Comparison of ENCODE assay signal across 21 mouse cellular contexts in genomic region chr9:73137341-73137886, GRCm38 (mm10). TPM values are rescaled to one million over a fixed set of nuclear protein-coding genes. Genes with fewer than 3 reads are reported as not detected.
A peak's percentile ranks its signal among the peaks of the same experiment; 100 is the strongest.
DNase-seq lines count a peak whose midpoint lies in the region; ATAC-seq and TF ChIP-seq lines count a peak whose summit lies in the region.
"Had no signal": no experiment of that assay in that cellular context is flagged by ENCODE, and none has a peak within 500 bp of the region (broad histone marks: within the 10 kb centered on the region; RNA-seq: fewer than 3 reads in every experiment).

No protein-coding gene starts in this region.

- no peak for TF ChIP-seq POLR2A in limb, embryonic 14.5 days (IDR thresholded peaks at IDR 0.05; ENCODE audit: borderline replicate concordance, extremely low read depth, insufficient read depth, insufficient read length)

- DNase-seq in limb, embryonic 11.5 days (ENCODE audit: low spot score) = no peak
- no peak for DNase-seq in limb, embryonic 10.5 days (ENCODE audit: low spot score)
- peak; percentile 34 for DNase-seq in embryo, embryonic 10.5 days (ENCODE audit: low spot score)
- DNase-seq in embryo, embryonic 9.5 days (ENCODE audit: extremely low spot score) = peak; percentile 19
- DNase-seq in limb, embryonic 14.5 days (ENCODE audit: low spot score) = no peak
- no peak for DNase-seq in frontal cortex, postnatal 25 days (ENCODE audit: low spot score in 2 of 2)
- DNase-seq in layer of hippocampus, adult 9-11 months = no peak
- DNase-seq: adrenal gland, adult 2 months; adrenal gland, postnatal 25 days; cerebellum, adult 18-20 months; cerebellum, postnatal 10 days; forebrain, postnatal 0 days; gastrocnemius, postnatal 36 days; heart, adult 11 months; heart, postnatal 10 days; heart, postnatal 4 days had no signal

- no peaks in the 10 kb centered on the region for H3K27me3 ChIP-seq in limb, embryonic 11.5 days (ENCODE audit: control insufficient read depth, insufficient read depth, low read length)
- no peaks in the 10 kb centered on the region for H3K27me3 ChIP-seq in limb, embryonic 10.5 days (ENCODE audit: low read depth, poor library complexity, severe bottlenecking)
- no peaks in the 10 kb centered on the region for H3K27me3 ChIP-seq in limb, embryonic 14.5 days (ENCODE audit: control insufficient read depth, insufficient read depth, low read length)
- H3K27me3 ChIP-seq: embryonic facial prominence, embryonic 13.5 days; forebrain, embryonic 13.5 days; hindbrain, embryonic 13.5 days had no signal

- H3K9me3 ChIP-seq in limb, embryonic 11.5 days (ENCODE audit: control insufficient read depth, low read length) = no peaks in the 10 kb centered on the region
- H3K9me3 ChIP-seq in limb, embryonic 10.5 days (replicated peaks) = no peaks in the 10 kb centered on the region
- no peaks in the 10 kb centered on the region for H3K9me3 ChIP-seq in limb, embryonic 14.5 days (ENCODE audit: control insufficient read depth, low read length)
- H3K9me3 ChIP-seq: embryonic facial prominence, embryonic 13.5 days; forebrain, embryonic 13.5 days; hindbrain, embryonic 13.5 days had no signal

- H3K4me1 ChIP-seq in limb, embryonic 11.5 days (ENCODE audit: control insufficient read depth, insufficient read depth, low read length) = no peaks in the 10 kb centered on the region; the same call in 1 of the 2 replicates
- peaks cover 5% of the 10 kb centered on the region; the same call in 1 of the 2 replicates for H3K4me1 ChIP-seq in limb, embryonic 10.5 days
- H3K4me1 ChIP-seq in limb, embryonic 14.5 days (ENCODE audit: control insufficient read depth, insufficient read depth, low read length) = no peaks in the 10 kb centered on the region
- H3K4me1 ChIP-seq: embryonic facial prominence, embryonic 13.5 days; forebrain, embryonic 13.5 days; hindbrain, embryonic 13.5 days had no signal

- H3K27ac ChIP-seq in limb, embryonic 11.5 days (replicated peaks; ENCODE audit: low read depth, low read length) = no peak overlapping the region
- no peak overlapping the region for H3K27ac ChIP-seq in limb, embryonic 10.5 days
- no peak overlapping the region for H3K27ac ChIP-seq in limb, embryonic 14.5 days (replicated peaks; ENCODE audit: low read depth, low read length)
- H3K27ac ChIP-seq: embryonic facial prominence, embryonic 13.5 days; forebrain, embryonic 13.5 days; hindbrain, embryonic 13.5 days had no signal

- 53% methylated on average over 11 of the region's 11 CpGs for WGBS in limb, embryonic 11.5 days
- WGBS in limb, embryonic 10.5 days = 56% methylated on average over 11 of the region's 11 CpGs
- WGBS in limb, embryonic 14.5 days = 56% methylated on average over 11 of the region's 11 CpGs

- no peak overlapping the region for H3K9ac ChIP-seq in limb, embryonic 11.5 days (ENCODE audit: low read length)
- H3K9ac ChIP-seq in limb, embryonic 14.5 days (ENCODE audit: low read depth, low read length, severe bottlenecking) = no peak overlapping the region
- H3K9ac ChIP-seq: embryonic facial prominence, embryonic 13.5 days; forebrain, embryonic 13.5 days; forebrain, postnatal 0 days; hindbrain, embryonic 13.5 days had no signal

- 0 out of 2 replicates have a peak, but pooled peaks have one; percentile 21 for ATAC-seq in limb, embryonic 11.5 days (ENCODE audit: insufficient number of reproducible peaks, low FRiP score, low TSS enrichment, low read depth)
- 0 out of 2 replicates have a peak, but pooled peaks have one; percentile 26 for ATAC-seq in limb, embryonic 14.5 days (ENCODE audit: low FRiP score, low read depth)
- ATAC-seq in frontal cortex, adult (ENCODE audit: low TSS enrichment) = no peak
- ATAC-seq: forebrain, embryonic 13.5 days; forebrain, postnatal 0 days had no signal

- H3K36me3 ChIP-seq in limb, embryonic 11.5 days (ENCODE audit: control insufficient read depth, insufficient read depth, low read length) = no peaks in the 10 kb centered on the region
- no peaks in the 10 kb centered on the region for H3K36me3 ChIP-seq in limb, embryonic 10.5 days
- H3K36me3 ChIP-seq in limb, embryonic 14.5 days (ENCODE audit: control insufficient read depth, insufficient read depth, low read length) = no peaks in the 10 kb centered on the region
- H3K36me3 ChIP-seq: embryonic facial prominence, embryonic 13.5 days had no signal

- no peak overlapping the region for H3K4me3 ChIP-seq in limb, embryonic 11.5 days (ENCODE audit: low read depth, low read length)
- H3K4me3 ChIP-seq in limb, embryonic 10.5 days = no peak overlapping the region
- no peak overlapping the region for H3K4me3 ChIP-seq in limb, embryonic 14.5 days (replicated peaks; ENCODE audit: low read length)
- H3K4me3 ChIP-seq: embryonic facial prominence, embryonic 13.5 days; forebrain, embryonic 13.5 days; hindbrain, embryonic 13.5 days had no signal

- H3K4me2 ChIP-seq in limb, embryonic 11.5 days (ENCODE audit: low read depth, severe bottlenecking) = no peak overlapping the region
- no peak overlapping the region for H3K4me2 ChIP-seq in limb, embryonic 14.5 days (replicated peaks; ENCODE audit: low read depth, low read length, severe bottlenecking)
- H3K4me2 ChIP-seq: embryonic facial prominence, embryonic 13.5 days; forebrain, embryonic 13.5 days; hindbrain, embryonic 13.5 days had no signal

RNA-seq across cellular contexts. Expression of gene Rsl24d1, which starts 24.2 kb away (rescaled TPM):
- 168 and 180 TPM in 2 replicates for polyA plus RNA-seq in limb, embryonic 11.5 days (2014; fragmentation: Nextera tagmentation; extraction: Ambion mirVana)
- 151 and 184 TPM in 2 replicates for polyA plus RNA-seq in limb, embryonic 10.5 days (2016; fragmentation: Nextera tagmentation; extraction: Ambion mirVana)
- polyA plus RNA-seq in limb, embryonic 14.5 days (2012; rRNA removed) = 63.1 and 66.0 TPM in 2 replicates
- polyA plus RNA-seq in limb, embryonic 14.5 days (2014; fragmentation: Nextera tagmentation; extraction: Ambion mirVana) = 115 TPM in 2 replicates

RNA-seq across cellular contexts. Expression of gene Gm20509, which starts 35.1 kb away (rescaled TPM):
- polyA plus RNA-seq in limb, embryonic 11.5 days (2014; fragmentation: Nextera tagmentation; extraction: Ambion mirVana) = not detected in 2 replicates
- not detected in 2 replicates for polyA plus RNA-seq in limb, embryonic 10.5 days (2016; fragmentation: Nextera tagmentation; extraction: Ambion mirVana)
- polyA plus RNA-seq in limb, embryonic 14.5 days (2012; rRNA removed) = not detected in 2 replicates
- polyA plus RNA-seq in limb, embryonic 14.5 days (2014; fragmentation: Nextera tagmentation; extraction: Ambion mirVana) = not detected in 2 replicates
- polyA plus RNA-seq: adrenal gland, adult 2 months; embryonic facial prominence, embryonic 13.5 days; forebrain, embryonic 13.5 days; forebrain, postnatal 0 days; heart, embryonic 14.5 days; hindbrain, embryonic 13.5 days had no signal

RNA-seq across cellular contexts. Expression of gene Khdc3, which starts 35.8 kb away (rescaled TPM):
- polyA plus RNA-seq in limb, embryonic 11.5 days (2014; fragmentation: Nextera tagmentation; extraction: Ambion mirVana) = 0.37 TPM in 1 of 2 replicates, not detected in the other
- not detected in 2 replicates for polyA plus RNA-seq in limb, embryonic 10.5 days (2016; fragmentation: Nextera tagmentation; extraction: Ambion mirVana)
- polyA plus RNA-seq in limb, embryonic 14.5 days (2012; rRNA removed) = 0.04 and 0.06 TPM in 2 replicates
- 0.15 and 0.21 TPM in 2 replicates for polyA plus RNA-seq in limb, embryonic 14.5 days (2014; fragmentation: Nextera tagmentation; extraction: Ambion mirVana)
- polyA plus RNA-seq: embryonic facial prominence, embryonic 13.5 days; forebrain, embryonic 13.5 days; heart, embryonic 14.5 days; hindbrain, embryonic 13.5 days had no signal

Comparison
In these comparisons a context has a peak if more than half of its experiments do, and no peak if none do; other contexts are left out.
1. DNase-seq: peak in embryo, embryonic 10.5 days (single experiment) and embryo, embryonic 9.5 days (single experiment); none in limb, embryonic 11.5 days (single experiment), limb, embryonic 10.5 days (single experiment), limb, embryonic 14.5 days (single experiment), frontal cortex, postnatal 25 days (0 of 2) and layer of hippocampus, adult 9-11 months (single experiment).